Mouse (Mus musculus) E14TG2a.4 (cell line): Measurements from ENCODE around the gene Apobec2.
A peak's percentile ranks its signal among the peaks of the same experiment; 100 is the strongest.

Source experiments
- H3K27me3 ChIP-seq: 2 replicates; pipeline ENCODE4 v1.6.1; 2014; ENCODE audit warnings: low read length, control low read depth; ENCODE audit not compliant: insufficient read depth
- H3K36me3 ChIP-seq: 2 replicates; pipeline ENCODE4 v1.6.1; 2014; ENCODE audit warnings: low read length, control low read depth; ENCODE audit not compliant: insufficient read depth
- H3K4me1 ChIP-seq: replicated peaks from 2 replicates; pipeline ENCODE4 v1.6.1; 2014; ENCODE audit warnings: low read depth, low read length, control low read depth
- H3K4me3 ChIP-seq: replicated peaks from 2 replicates; pipeline ENCODE4 v1.5.1; 2014; ENCODE audit warnings: mild to moderate bottlenecking, low read length
- H3K9me3 ChIP-seq: 2 replicates; pipeline ENCODE4 v1.6.1; 2014; ENCODE audit warnings: low read length, control low read depth
- CTCF ChIP-seq: conservative IDR thresholded peaks from 2 replicates; pipeline ENCODE4 v1.5.1; 2014; ENCODE audit warnings: low read length
- NANOG ChIP-seq: IDR thresholded peaks from 2 replicates; pipeline ENCODE4 v1.6.1; 2014; ENCODE audit warnings: borderline replicate concordance, low read length, mixed read lengths
- POU5F1 ChIP-seq: IDR thresholded peaks from 2 replicates; pipeline ENCODE4 v1.6.1; 2014; ENCODE audit warnings: low read length, borderline replicate concordance

The Apobec2 gene

GRCm38 (mm10) chr17:48407910-48408525 lies 24.7 kb downstream of the Apobec2 start:
- no peak for TF ChIP-seq POU5F1
- no peak for TF ChIP-seq CTCF
- TF ChIP-seq NANOG, result no peak
- Histone ChIP-seq H3K27me3 (no peaks in the 10 kb centered on the region), H3K4me1 (peaks cover 51% of the 10 kb centered on the region), H3K36me3 (peaks cover 47% of the 10 kb centered on the region), H3K9me3 (no peaks in the 10 kb centered on the region), H3K4me3 (peak overlapping the region; percentile 99)

DNA sequence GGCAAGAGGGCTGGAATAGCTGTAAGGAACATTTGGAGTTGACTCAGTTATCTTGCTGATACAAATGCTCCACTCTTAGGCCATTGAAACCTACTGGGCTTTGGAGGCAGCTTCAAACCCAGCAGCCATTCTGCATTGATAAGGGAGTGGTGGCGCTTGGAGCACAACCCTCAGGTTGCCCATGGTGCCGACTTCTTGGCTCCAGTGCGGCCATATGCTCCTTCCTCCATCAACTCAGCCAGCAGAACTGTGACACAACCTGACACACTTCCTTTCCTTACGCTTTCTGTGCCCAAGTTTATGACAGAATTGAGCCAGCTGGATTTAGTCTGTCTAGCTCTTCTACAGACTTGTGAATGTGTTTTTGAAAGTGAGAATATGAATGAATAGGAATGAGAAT lies 25.6 kb downstream of the Apobec2 start:
- Histone ChIP-seq H3K4me1 (peaks cover 51% of the 10 kb centered on the region), H3K36me3 (peaks cover 45% of the 10 kb centered on the region), H3K27me3 (no peaks in the 10 kb centered on the region), H3K4me3 (peak overlapping the region; percentile 99), H3K9me3 (no peaks in the 10 kb centered on the region)
- no peak for TF ChIP-seq POU5F1
- no peak for TF ChIP-seq CTCF
- TF ChIP-seq NANOG, result no peak

GRCm38 (mm10) chr17:48404706-48405105 lies 28.0 kb downstream of the Apobec2 start:
- Histone ChIP-seq H3K4me1 (peaks cover 40% of the 10 kb centered on the region), H3K36me3 (peaks cover 57% of the 10 kb centered on the region), H3K27me3 (no peaks in the 10 kb centered on the region), H3K9me3 (no peaks in the 10 kb centered on the region), H3K4me3 (no peak overlapping the region)
- TF ChIP-seq NANOG (no peak), CTCF (no peak), POU5F1 (no peak)

- no peak for TF ChIP-seq POU5F1
- no peak for TF ChIP-seq CTCF
- no peak for TF ChIP-seq NANOG
- Histone ChIP-seq H3K36me3 (peaks cover 65% of the 10 kb centered on the region), H3K4me1 (peaks cover 42% of the 10 kb centered on the region), H3K4me3 (no peak overlapping the region), H3K27me3 (no peaks in the 10 kb centered on the region), H3K9me3 (no peaks in the 10 kb centered on the region)
Observed at GRCm38 (mm10) chr17:48403848-48404247, 28.9 kb downstream of the Apobec2 start.

- peaks cover 76% of the 10 kb centered on the region for H3K36me3 ChIP-seq
- no peak for TF ChIP-seq POU5F1
- TF ChIP-seq NANOG, result no peak
- TF ChIP-seq CTCF, result no peak
- H3K9me3 ChIP-seq, result no peaks in the 10 kb centered on the region
- no peak overlapping the region for H3K4me3 ChIP-seq
- H3K4me1 ChIP-seq, result peaks cover 45% of the 10 kb centered on the region
- H3K27me3 ChIP-seq, result no peaks in the 10 kb centered on the region
Observed at GRCm38 (mm10) chr17:48402751-48403150, 30.0 kb downstream of the Apobec2 start.

DNA sequence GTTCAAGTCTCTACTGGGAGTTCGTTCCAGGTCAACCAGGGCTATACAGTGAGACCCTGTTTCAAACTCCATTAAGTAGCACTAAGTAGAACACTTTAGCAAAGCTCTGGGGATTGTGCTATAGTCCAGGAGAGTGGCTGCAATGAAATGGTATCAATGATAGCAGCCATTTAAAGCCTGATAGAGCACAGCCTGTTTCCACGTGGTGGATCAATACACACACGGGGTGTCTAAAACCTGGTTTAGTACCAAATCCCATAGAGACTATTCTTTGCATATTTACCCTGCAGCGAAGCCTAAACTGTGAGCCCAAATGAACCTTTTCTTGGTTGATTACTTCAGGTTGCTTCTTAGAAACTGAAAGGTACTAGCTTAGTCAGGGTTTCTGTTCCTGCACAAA lies 31.0 kb downstream of the Apobec2 start:
- H3K36me3 ChIP-seq, result peaks cover 77% of the 10 kb centered on the region
- no peak for TF ChIP-seq POU5F1
- TF ChIP-seq CTCF, result no peak
- no peak for TF ChIP-seq NANOG
- no peaks in the 10 kb centered on the region for H3K27me3 ChIP-seq
- H3K9me3 ChIP-seq, result no peaks in the 10 kb centered on the region
- peaks cover 37% of the 10 kb centered on the region for H3K4me1 ChIP-seq
- no peak overlapping the region for H3K4me3 ChIP-seq

GRCm38 (mm10) chr17:48392616-48393015 lies 40.1 kb downstream of the Apobec2 start:
- no peaks in the 10 kb centered on the region for H3K9me3 ChIP-seq
- peaks cover 37% of the 10 kb centered on the region for H3K4me1 ChIP-seq
- H3K4me3 ChIP-seq, result no peak overlapping the region
- TF ChIP-seq NANOG, result no peak
- no peak for TF ChIP-seq CTCF
- no peak for TF ChIP-seq POU5F1
- peaks cover 99% of the 10 kb centered on the region for H3K36me3 ChIP-seq
- no peaks in the 10 kb centered on the region for H3K27me3 ChIP-seq

- no peak for TF ChIP-seq NANOG
- no peak for TF ChIP-seq POU5F1
- no peak for TF ChIP-seq CTCF
- Histone ChIP-seq H3K9me3 (no peaks in the 10 kb centered on the region), H3K27me3 (no peaks in the 10 kb centered on the region), H3K4me1 (peaks cover 37% of the 10 kb centered on the region), H3K36me3 (peaks cover 99% of the 10 kb centered on the region), H3K4me3 (no peak overlapping the region)
Observed at GRCm38 (mm10) chr17:48391446-48391845, 41.3 kb downstream of the Apobec2 start.

DNA sequence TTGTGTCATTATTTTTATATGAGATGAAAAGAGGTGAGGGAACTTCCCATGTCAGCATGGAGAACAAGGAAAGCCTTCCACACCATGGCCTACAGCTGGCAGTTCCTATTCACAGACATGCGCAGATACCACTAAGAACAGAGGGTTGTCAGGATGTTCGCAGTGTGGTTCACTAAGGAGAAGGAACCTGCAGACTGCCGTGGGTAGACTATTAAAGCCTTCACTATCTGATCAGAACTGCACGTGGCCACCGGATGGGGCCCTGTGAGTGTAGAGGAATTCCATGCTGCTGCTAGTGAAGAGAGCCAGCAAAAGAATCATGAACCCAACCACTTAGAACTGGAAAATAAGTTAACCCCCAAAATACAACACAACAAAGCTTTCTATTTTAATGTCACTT lies 43.3 kb downstream of the Apobec2 start:
- Histone ChIP-seq H3K9me3 (no peaks in the 10 kb centered on the region), H3K27me3 (no peaks in the 10 kb centered on the region), H3K4me3 (no peak overlapping the region), H3K4me1 (peaks cover 31% of the 10 kb centered on the region), H3K36me3 (peaks cover 84% of the 10 kb centered on the region)
- TF ChIP-seq CTCF (no peak), NANOG (no peak), POU5F1 (no peak)
